Mouse (Mus musculus): ENCODE measurements around the gene Atf7ip2. TPM values are rescaled to one million over a fixed set of nuclear protein-coding genes. Genes with fewer than 3 reads are reported as not detected.
"Not testable (repeated sequence)": the region's sequence is repeated elsewhere in the genome, so short reads cannot be mapped to it uniquely, and the experiment has no call there.

The Atf7ip2 gene
- total RNA-seq (2021) = not detected
- long read RNA-seq, experiment 1 = 0 reads
- long read RNA-seq, experiment 2 = 0 reads

- no peak within 1 kb of the TSS for H3K27ac ChIP-seq
Measured at GRCm38 (mm10) chr16:10192679-10193506, at the start of gene Atf7ip2. Gene Atf7ip2, plus strand, starts transcription at chr16:10192712.

DNA sequence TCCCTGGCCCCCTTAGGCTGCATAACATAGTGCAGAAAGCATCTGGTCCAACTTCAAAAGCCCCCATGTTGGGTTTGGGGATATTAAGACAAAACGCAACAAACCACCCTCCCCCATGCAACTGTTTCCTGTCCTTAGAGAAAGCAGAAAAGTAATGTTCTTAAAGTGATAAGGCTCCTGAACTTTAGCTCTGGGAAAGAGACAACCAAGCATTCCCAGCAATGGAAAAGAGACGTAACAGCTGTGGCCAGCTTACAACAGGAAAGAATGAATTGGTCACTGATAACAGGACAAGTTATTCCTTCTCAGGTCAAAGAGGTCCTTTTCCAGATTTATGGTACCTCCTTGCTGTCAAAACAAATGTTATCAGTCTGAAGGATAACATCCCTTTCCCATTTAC is 49.3 kb upstream of the Atf7ip2 start:
- Histone ChIP-seq H3K4me3 (no peak overlapping the region), H3K27ac (no peak overlapping the region)
- TF ChIP-seq CTCF (conservative IDR thresholded peaks at IDR 0.05) = no peak
- no peak for DNase-seq (ENCODE audit: low spot score in 2 of 2)

More at GRCm38 (mm10) chr16:10192679-10193506, at the start of gene Atf7ip2:
- peak within 1 kb of the TSS; percentile 55 for H3K4me3 ChIP-seq
- no peak for TF ChIP-seq CTCF (conservative IDR thresholded peaks at IDR 0.05)
- DNase-seq (ENCODE audit: low spot score in 2 of 2) = peak; percentile 55 to 68

DNA sequence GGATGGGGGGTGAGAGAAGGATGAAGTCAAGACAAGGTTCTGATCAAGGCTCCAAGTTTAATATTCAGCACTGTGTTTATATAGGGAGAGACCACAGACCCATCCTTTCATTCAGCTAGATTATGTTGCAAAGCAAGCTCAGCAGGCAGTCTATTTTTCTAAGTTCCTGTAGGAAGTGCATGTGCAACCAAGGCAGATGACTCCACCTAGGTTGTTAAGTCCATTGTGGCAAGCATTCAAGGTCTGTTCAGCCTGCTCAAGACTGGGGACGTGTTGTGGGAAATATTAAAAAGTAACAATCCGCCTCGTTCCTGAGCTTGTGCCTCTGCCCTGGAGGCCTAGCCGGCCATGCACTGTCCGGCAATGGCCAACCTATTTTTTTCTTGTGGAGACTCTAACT is 45.1 kb upstream of the Atf7ip2 start:
- TF ChIP-seq CTCF (conservative IDR thresholded peaks at IDR 0.05) = no peak
- no peak overlapping the region for H3K27ac ChIP-seq
- H3K4me3 ChIP-seq = no peak overlapping the region
- no peak for DNase-seq (ENCODE audit: low spot score in 2 of 2)

GRCm38 (mm10) chr16:10169123-10169905 is 23.2 kb upstream of the Atf7ip2 start:
- DNase-seq (ENCODE audit: low spot score in 2 of 2) = no peak
- Histone ChIP-seq H3K4me3 (no peak overlapping the region), H3K27ac (no peak overlapping the region)
- no peak for TF ChIP-seq CTCF (conservative IDR thresholded peaks at IDR 0.05)

GRCm38 (mm10) chr16:10170005-10170404 is 22.5 kb upstream of the Atf7ip2 start, which contains the start of gene Rpl39l:
Gene Rpl39l, plus strand, starts transcription at chr16:10170226.
- no peak within 1 kb of the TSS for H3K27ac ChIP-seq
- DNase-seq (ENCODE audit: low spot score in 2 of 2) = no peak
- no peak within 1 kb of the TSS for H3K4me3 ChIP-seq
- no peak for TF ChIP-seq CTCF (conservative IDR thresholded peaks at IDR 0.05)

- Histone ChIP-seq H3K4me3 (no peak overlapping the region), H3K27ac (no peak overlapping the region)
- no peak for TF ChIP-seq CTCF (conservative IDR thresholded peaks at IDR 0.05)
- no peak for DNase-seq (ENCODE audit: low spot score in 2 of 2)
Measured at GRCm38 (mm10) chr16:10171276-10171675, 21.2 kb upstream of the Atf7ip2 start.

GRCm38 (mm10) chr16:10172179-10172820 is 20.2 kb upstream of the Atf7ip2 start:
- Histone ChIP-seq H3K27ac (no peak overlapping the region), H3K4me3 (no peak overlapping the region)
- no peak for TF ChIP-seq CTCF (conservative IDR thresholded peaks at IDR 0.05)
- DNase-seq (ENCODE audit: low spot score in 2 of 2) = no peak

GRCm38 (mm10) chr16:10187461-10187860 is 5.1 kb upstream of the Atf7ip2 start:
- not testable (repeated sequence) for H3K27ac ChIP-seq; DNase-seq (ENCODE audit: low spot score in 2 of 2); H3K4me3 ChIP-seq

DNA sequence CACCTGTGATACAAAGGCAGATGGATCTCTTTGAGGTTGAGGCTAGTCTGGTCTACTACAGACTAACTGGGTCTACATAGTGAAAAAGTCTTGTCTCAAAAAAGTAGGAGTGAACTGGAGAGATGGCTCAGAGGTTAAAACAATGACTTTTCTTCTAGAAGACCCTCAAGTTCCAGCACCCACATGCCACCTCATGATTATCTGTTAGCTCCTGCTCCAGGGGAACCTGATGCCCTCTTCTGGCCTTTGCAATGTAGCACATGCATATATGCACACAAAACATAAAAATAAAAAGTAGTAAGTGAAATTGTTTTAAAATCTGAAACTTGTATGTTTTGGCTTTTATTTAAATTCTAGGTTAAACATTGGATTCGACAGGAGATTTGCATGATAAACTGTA is 16.3 kb downstream of the Atf7ip2 start:
- peak; percentile 53 for TF ChIP-seq CTCF (conservative IDR thresholded peaks at IDR 0.05)
- no peak overlapping the region for H3K4me3 ChIP-seq
- H3K27ac ChIP-seq = no peak overlapping the region
- no peak for DNase-seq (ENCODE audit: low spot score in 2 of 2)

GRCm38 (mm10) chr16:10216366-10216765 is 23.9 kb downstream of the Atf7ip2 start:
- H3K4me3 ChIP-seq = not testable (repeated sequence)

DNA sequence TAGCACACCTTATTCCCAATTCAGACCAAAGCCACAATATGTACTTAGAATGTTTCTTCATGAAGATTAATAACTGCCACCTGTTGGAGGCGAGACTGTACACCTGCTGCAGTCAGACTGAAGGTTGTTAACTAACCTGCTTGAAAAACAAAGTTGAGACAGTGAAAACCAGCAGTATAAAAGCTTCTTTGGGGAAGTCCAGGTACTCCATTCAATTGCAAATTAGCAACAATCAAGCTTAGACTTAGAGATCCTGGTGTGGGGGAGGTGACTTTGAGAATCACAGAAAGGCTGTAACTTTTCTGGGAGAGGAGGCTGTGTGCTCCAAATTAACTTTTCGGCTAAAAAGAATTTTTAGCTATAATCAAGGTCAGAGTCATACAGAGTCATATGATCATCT is 24.5 kb downstream of the Atf7ip2 start:
- H3K4me3 ChIP-seq = not testable (repeated sequence)

More at GRCm38 (mm10) chr16:10216366-10216765, 23.9 kb downstream of the Atf7ip2 start:
- not testable (repeated sequence) for DNase-seq (ENCODE audit: low spot score in 2 of 2); H3K27ac ChIP-seq

GRCm38 (mm10) chr16:10227361-10227760 is 34.8 kb downstream of the Atf7ip2 start:
- TF ChIP-seq CTCF (conservative IDR thresholded peaks at IDR 0.05) = no peak
- no peak overlapping the region for H3K4me3 ChIP-seq

More for the DNA sequence above, 24.5 kb downstream of the Atf7ip2 start:
- not testable (repeated sequence) for DNase-seq (ENCODE audit: low spot score in 2 of 2); H3K27ac ChIP-seq

GRCm38 (mm10) chr16:10236601-10237000 is 44.1 kb downstream of the Atf7ip2 start:
- Histone ChIP-seq H3K4me3 (no peak overlapping the region), H3K27ac (no peak overlapping the region)
- no peak for TF ChIP-seq CTCF (conservative IDR thresholded peaks at IDR 0.05)
- no peak for DNase-seq (ENCODE audit: low spot score in 2 of 2)

More at GRCm38 (mm10) chr16:10227361-10227760, 34.8 kb downstream of the Atf7ip2 start:
- DNase-seq (ENCODE audit: low spot score in 2 of 2) = no peak
- no peak overlapping the region for H3K27ac ChIP-seq
